Mouse (Mus musculus): ENCODE measurements around the gene Ccr1. TPM values are rescaled to one million over a fixed set of nuclear protein-coding genes. Genes with fewer than 3 reads are reported as not detected.
"Not testable (repeated sequence)": the region's sequence is repeated elsewhere in the genome, so short reads cannot be mapped to it uniquely, and the experiment has no call there.

Ccr1 gene
- polyA plus RNA-seq, 1 experiment, result not detected

GRCm38 (mm10) chr9:123986217-123986616 lies 17.7 kb upstream of the Ccr1 start:
- Histone ChIP-seq H3K36me3 (ENCODE audit: control insufficient read depth) (no peaks in the 10 kb centered on the region), H3K9me3 (ENCODE audit: control insufficient read depth, low read length) (no peaks in the 10 kb centered on the region), H3K27me3 (ENCODE audit: control insufficient read depth) (no peaks in the 10 kb centered on the region), H3K4me3 (replicated peaks) (no peak overlapping the region), H3K4me1 (ENCODE audit: control insufficient read depth) (peaks cover 42% of the 10 kb centered on the region)
- TF ChIP-seq GATA1 (IDR thresholded peaks at IDR 0.05; ENCODE audit: low read length) (no peak), TAL1 (IDR thresholded peaks at IDR 0.05; ENCODE audit: low read length) (no peak)

GRCm38 (mm10) chr9:123984943-123985342 lies 16.5 kb upstream of the Ccr1 start:
- no peak overlapping the region for H3K4me3 ChIP-seq (replicated peaks)
- H3K27me3 ChIP-seq (ENCODE audit: control insufficient read depth), result no peaks in the 10 kb centered on the region
- no peaks in the 10 kb centered on the region for H3K36me3 ChIP-seq (ENCODE audit: control insufficient read depth)
- no peaks in the 10 kb centered on the region for H3K9me3 ChIP-seq (ENCODE audit: control insufficient read depth, low read length)
- no peak for TF ChIP-seq TAL1 (IDR thresholded peaks at IDR 0.05; ENCODE audit: low read length)
- no peak for TF ChIP-seq GATA1 (IDR thresholded peaks at IDR 0.05; ENCODE audit: low read length)
- peaks cover 44% of the 10 kb centered on the region for H3K4me1 ChIP-seq (ENCODE audit: control insufficient read depth)

DNA sequence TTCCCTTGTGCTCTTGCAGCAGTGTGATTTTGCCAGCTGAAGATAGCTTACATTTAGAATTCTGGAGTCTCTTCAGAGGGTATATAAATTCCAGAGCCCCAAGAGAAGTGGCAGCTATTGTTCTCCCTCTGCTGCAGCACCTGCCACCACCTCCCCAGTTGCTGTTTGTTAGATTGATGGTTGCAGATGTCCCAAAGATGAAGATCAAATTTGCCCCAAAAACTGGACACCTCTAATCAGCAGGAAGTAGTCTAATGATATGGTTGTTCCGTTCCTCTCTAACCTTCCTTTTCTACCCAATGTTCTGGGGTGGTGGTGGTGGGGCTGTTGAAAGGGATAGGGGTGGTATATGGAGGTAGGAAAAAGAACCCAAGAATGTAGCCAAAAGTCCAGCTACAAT lies 14.2 kb upstream of the Ccr1 start:
- no peaks in the 10 kb centered on the region for H3K27me3 ChIP-seq (ENCODE audit: control insufficient read depth)
- H3K4me1 ChIP-seq (ENCODE audit: control insufficient read depth), result peaks cover 44% of the 10 kb centered on the region
- no peak overlapping the region for H3K4me3 ChIP-seq (replicated peaks)
- no peaks in the 10 kb centered on the region for H3K9me3 ChIP-seq (ENCODE audit: control insufficient read depth, low read length)
- no peak for TF ChIP-seq TAL1 (IDR thresholded peaks at IDR 0.05; ENCODE audit: low read length)
- TF ChIP-seq GATA1 (IDR thresholded peaks at IDR 0.05; ENCODE audit: low read length), result no peak
- no peaks in the 10 kb centered on the region for H3K36me3 ChIP-seq (ENCODE audit: control insufficient read depth)

DNA sequence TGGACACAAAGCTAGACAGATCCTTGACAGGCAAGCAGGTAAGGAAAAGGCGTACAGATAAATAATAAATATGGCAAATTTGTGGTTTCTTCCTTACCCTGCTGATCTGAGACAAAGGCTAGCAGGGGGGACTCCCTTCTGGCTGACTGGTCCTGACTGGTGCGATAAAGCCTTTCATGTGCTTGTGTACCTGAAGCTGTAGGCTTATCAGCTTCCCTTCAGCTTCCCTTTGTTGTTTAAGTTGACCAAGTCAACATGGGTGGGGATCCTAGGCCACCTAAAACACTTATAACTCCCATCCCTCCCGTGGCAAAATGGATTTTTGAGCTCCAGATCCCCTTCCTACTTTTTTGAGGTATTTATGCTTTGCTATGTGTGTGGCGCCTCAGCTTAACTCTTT lies 13.4 kb upstream of the Ccr1 start:
- H3K4me3 ChIP-seq (replicated peaks), result no peak overlapping the region
- peaks cover 45% of the 10 kb centered on the region for H3K4me1 ChIP-seq (ENCODE audit: control insufficient read depth)
- H3K36me3 ChIP-seq (ENCODE audit: control insufficient read depth), result no peaks in the 10 kb centered on the region
- no peaks in the 10 kb centered on the region for H3K27me3 ChIP-seq (ENCODE audit: control insufficient read depth)
- H3K9me3 ChIP-seq (ENCODE audit: control insufficient read depth, low read length), result no peaks in the 10 kb centered on the region
- no peak for TF ChIP-seq GATA1 (IDR thresholded peaks at IDR 0.05; ENCODE audit: low read length)
- TF ChIP-seq TAL1 (IDR thresholded peaks at IDR 0.05; ENCODE audit: low read length), result no peak

DNA sequence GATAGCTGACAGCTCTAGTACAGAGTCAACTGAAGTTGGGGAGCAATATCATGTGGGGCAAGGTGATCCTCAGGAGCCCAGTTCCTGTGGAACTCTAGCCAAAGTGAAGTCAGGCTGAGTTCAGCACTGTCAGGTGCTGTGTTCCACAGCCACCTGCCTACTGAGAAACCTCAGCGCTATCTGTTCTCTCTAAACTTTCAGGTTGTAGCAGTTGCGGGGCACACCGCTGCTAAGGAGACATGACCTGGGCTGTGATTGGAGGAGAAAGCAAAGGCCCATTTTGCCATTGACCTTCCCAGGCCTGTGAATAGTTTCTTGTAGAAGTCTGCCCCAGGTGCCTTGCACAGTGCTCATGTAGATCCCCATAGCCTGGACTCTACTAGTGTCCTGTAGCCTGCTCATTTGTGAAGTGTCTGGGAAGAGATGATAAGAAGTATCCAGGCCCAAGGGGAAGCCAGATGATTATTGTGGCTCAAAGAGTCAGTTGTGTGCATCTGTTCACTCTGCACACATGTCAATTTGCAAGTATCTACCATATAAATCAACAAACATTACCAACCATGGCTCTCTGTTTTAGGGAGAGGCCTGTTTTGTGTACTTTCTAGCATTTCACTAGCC lies 12.5 kb upstream of the Ccr1 start:
- peaks cover 38% of the 10 kb centered on the region for H3K4me1 ChIP-seq (ENCODE audit: control insufficient read depth)
- not testable (repeated sequence) for H3K36me3 ChIP-seq (ENCODE audit: control insufficient read depth); H3K27me3 ChIP-seq (ENCODE audit: control insufficient read depth); H3K4me3 ChIP-seq (replicated peaks); H3K9me3 ChIP-seq (ENCODE audit: control insufficient read depth, low read length)

GRCm38 (mm10) chr9:123978308-123978707 lies 9.8 kb upstream of the Ccr1 start, which contains the start of gene Ccr1l1:
Ccr1l1 (minus strand) TSS chr9:123978408.
- H3K27me3 ChIP-seq (ENCODE audit: control insufficient read depth), result no peaks in the 10 kb centered on the region
- peaks cover 20% of the 10 kb centered on the region for H3K4me1 ChIP-seq (ENCODE audit: control insufficient read depth)
- TF ChIP-seq GATA1 (IDR thresholded peaks at IDR 0.05; ENCODE audit: low read length), result no peak
- TF ChIP-seq TAL1 (IDR thresholded peaks at IDR 0.05; ENCODE audit: low read length), result no peak

DNA sequence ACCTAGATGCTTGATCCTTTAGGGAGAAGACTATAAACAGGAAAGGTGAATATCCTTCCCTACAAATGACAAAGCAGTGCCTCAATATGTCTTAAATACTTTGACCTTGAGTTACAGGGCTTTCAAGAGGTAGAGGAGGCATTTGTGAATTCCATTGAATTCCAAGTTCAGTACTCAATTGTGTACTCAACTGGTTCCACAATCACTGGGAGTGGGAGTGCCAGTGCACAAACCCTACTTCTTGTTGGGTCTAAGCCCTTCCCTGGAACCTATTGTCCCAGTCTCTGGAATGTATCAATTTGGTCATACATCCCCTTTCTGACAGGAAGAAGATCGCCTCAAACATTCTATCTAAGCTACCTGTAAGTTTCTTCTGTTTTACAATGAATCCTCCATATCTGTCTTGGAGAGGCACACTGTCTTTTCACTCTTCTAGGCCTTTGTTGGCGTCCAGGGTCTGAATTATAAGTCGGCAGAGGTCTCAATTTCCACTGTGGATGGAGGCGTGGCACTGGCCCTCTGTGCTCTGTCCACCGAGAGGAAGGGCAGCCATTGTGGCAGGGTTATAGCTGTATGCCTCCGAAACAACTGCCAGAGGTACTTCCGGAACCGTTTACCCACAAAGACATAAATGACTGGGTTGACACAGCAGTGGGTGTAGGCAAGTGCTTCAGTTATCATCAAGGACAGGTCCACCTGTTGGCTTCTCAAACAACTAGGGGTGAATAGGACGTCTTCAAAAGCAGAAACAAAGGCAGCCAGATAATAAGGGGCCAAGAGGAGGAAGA lies 8.6 kb upstream of the Ccr1 start:
- peaks cover 11% of the 10 kb centered on the region for H3K4me1 ChIP-seq (ENCODE audit: control insufficient read depth)
- no peak for TF ChIP-seq TAL1 (IDR thresholded peaks at IDR 0.05; ENCODE audit: low read length)
- TF ChIP-seq GATA1 (IDR thresholded peaks at IDR 0.05; ENCODE audit: low read length), result no peak

More at GRCm38 (mm10) chr9:123978308-123978707, 9.8 kb upstream of the Ccr1 start, which contains the start of gene Ccr1l1:
- Histone ChIP-seq H3K4me3 (replicated peaks) (no peak within 1 kb of the TSS), H3K36me3 (ENCODE audit: control insufficient read depth) (no peaks in the 10 kb centered on the region), H3K9me3 (ENCODE audit: control insufficient read depth, low read length) (no peaks in the 10 kb centered on the region)

GRCm38 (mm10) chr9:123975630-123976029 lies 7.1 kb upstream of the Ccr1 start:
- no peaks in the 10 kb centered on the region for H3K9me3 ChIP-seq (ENCODE audit: control insufficient read depth, low read length)
- H3K27me3 ChIP-seq (ENCODE audit: control insufficient read depth), result no peaks in the 10 kb centered on the region
- H3K4me1 ChIP-seq (ENCODE audit: control insufficient read depth), result 0 out of 2 replicates have a peak, but pooled peaks cover 2% of the 10 kb centered on the region
- no peak overlapping the region for H3K4me3 ChIP-seq (replicated peaks)
- TF ChIP-seq TAL1 (IDR thresholded peaks at IDR 0.05; ENCODE audit: low read length), result no peak
- TF ChIP-seq GATA1 (IDR thresholded peaks at IDR 0.05; ENCODE audit: low read length), result no peak
- H3K36me3 ChIP-seq (ENCODE audit: control insufficient read depth), result no peaks in the 10 kb centered on the region

More for the DNA sequence above, 8.6 kb upstream of the Ccr1 start:
- Histone ChIP-seq H3K9me3 (ENCODE audit: control insufficient read depth, low read length) (no peaks in the 10 kb centered on the region), H3K27me3 (ENCODE audit: control insufficient read depth) (no peaks in the 10 kb centered on the region), H3K36me3 (ENCODE audit: control insufficient read depth) (no peaks in the 10 kb centered on the region), H3K4me3 (replicated peaks) (no peak overlapping the region)

DNA sequence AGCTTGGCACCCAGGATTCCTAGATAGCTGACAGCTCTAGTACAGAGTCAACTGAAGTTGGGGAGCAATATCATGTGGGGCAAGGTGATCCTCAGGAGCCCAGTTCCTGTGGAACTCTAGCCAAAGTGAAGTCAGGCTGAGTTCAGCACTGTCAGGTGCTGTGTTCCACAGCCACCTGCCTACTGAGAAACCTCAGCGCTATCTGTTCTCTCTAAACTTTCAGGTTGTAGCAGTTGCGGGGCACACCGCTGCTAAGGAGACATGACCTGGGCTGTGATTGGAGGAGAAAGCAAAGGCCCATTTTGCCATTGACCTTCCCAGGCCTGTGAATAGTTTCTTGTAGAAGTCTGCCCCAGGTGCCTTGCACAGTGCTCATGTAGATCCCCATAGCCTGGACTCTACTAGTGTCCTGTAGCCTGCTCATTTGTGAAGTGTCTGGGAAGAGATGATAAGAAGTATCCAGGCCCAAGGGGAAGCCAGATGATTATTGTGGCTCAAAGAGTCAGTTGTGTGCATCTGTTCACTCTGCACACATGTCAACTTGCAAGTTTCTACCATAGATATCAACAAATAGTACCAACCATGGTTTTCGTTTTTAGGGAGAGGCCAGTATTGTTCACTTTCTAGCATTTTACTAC lies 1.5 kb downstream of the Ccr1 start:
- not testable (repeated sequence) for H3K4me3 ChIP-seq (replicated peaks); H3K36me3 ChIP-seq (ENCODE audit: control insufficient read depth); H3K9me3 ChIP-seq (ENCODE audit: control insufficient read depth, low read length); H3K27me3 ChIP-seq (ENCODE audit: control insufficient read depth)
- peaks cover 13% of the 10 kb centered on the region for H3K4me1 ChIP-seq (ENCODE audit: control insufficient read depth)
